Mouse (Mus musculus): ENCODE measurements around the gene Garnl3. TPM values are rescaled to one million over a fixed set of nuclear protein-coding genes. Genes with fewer than 3 reads are reported as not detected.

The Garnl3 gene
- total and polyA plus RNA-seq, 2 experiments from 2014 or later: 56.1 to 96.9 TPM

DNA sequence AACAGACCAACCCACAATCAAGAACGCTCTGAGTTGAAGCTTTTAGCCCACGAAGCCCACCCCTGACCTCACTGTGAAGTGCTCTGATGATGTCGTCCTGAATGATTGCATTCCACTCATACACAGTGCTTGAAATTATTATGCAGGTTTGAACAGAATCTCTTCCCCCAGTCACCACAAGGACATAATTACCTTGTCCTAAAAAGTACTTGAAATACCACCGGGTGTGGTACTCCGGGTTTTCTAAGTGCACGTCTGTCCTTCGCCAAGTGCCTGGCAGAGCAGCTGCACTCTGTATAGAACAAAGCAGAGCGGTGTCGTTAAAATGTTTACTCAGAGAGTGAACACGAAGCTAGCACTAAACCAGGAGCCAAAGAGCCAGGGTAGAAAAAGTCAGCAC, 77.5 kb downstream of the Garnl3 start:
- no peak overlapping the region for H3K27ac ChIP-seq
- H3K4me1 ChIP-seq (ENCODE audit: insufficient read depth, low read length): no peaks in the 10 kb centered on the region
- WGBS: 69% methylated on average over 10 of the region's 10 CpGs
- no peak for TF ChIP-seq CTCF (IDR thresholded peaks at IDR 0.05; ENCODE audit: low read depth)
- no peak overlapping the region for H3K4me3 ChIP-seq (ENCODE audit: low read length)
- no peaks in the 10 kb centered on the region for H3K9me3 ChIP-seq (ENCODE audit: low read length)
- peaks cover 12% of the 10 kb centered on the region; the same call in 1 of the 2 replicates for H3K36me3 ChIP-seq (ENCODE audit: insufficient read depth, low read length)
- ATAC-seq (no peak), DNase-seq (ENCODE audit: low spot score) (no peak)
- no peak overlapping the region for H3K9ac ChIP-seq (replicated peaks; ENCODE audit: low read length)
- H3K4me2 ChIP-seq (ENCODE audit: low read depth, low read length): no peak overlapping the region
- H3K27me3 ChIP-seq (ENCODE audit: insufficient read depth, low read length): no peaks in the 10 kb centered on the region

- Histone ChIP-seq H3K4me2 (ENCODE audit: low read depth, low read length) (no peak overlapping the region), H3K27ac (no peak overlapping the region), H3K4me1 (ENCODE audit: insufficient read depth, low read length) (no peaks in the 10 kb centered on the region), H3K4me3 (ENCODE audit: low read length) (no peak overlapping the region), H3K9me3 (ENCODE audit: low read length) (no peaks in the 10 kb centered on the region), H3K36me3 (ENCODE audit: insufficient read depth, low read length) (peaks cover 5% of the 10 kb centered on the region; the same call in 1 of the 2 replicates), H3K27me3 (ENCODE audit: insufficient read depth, low read length) (no peaks in the 10 kb centered on the region), H3K9ac (replicated peaks; ENCODE audit: low read length) (no peak overlapping the region)
- ATAC-seq: no peak
- no peak for DNase-seq (ENCODE audit: low spot score)
- WGBS: 67% methylated on average over 3 of the region's 3 CpGs
- no peak for TF ChIP-seq CTCF (IDR thresholded peaks at IDR 0.05; ENCODE audit: low read depth)
These were observed 84.1 kb downstream of the Garnl3 start for GRCm38 (mm10) chr2:33047360-33047759.

- no peak for ATAC-seq
- DNase-seq (ENCODE audit: low spot score): no peak
- no peaks in the 10 kb centered on the region for H3K4me1 ChIP-seq (ENCODE audit: insufficient read depth, low read length)
- H3K27ac ChIP-seq: no peak overlapping the region
- WGBS: 55% methylated on average over 5 of the region's 5 CpGs
- peaks cover 5% of the 10 kb centered on the region; the same call in 1 of the 2 replicates for H3K36me3 ChIP-seq (ENCODE audit: insufficient read depth, low read length)
- H3K9me3 ChIP-seq (ENCODE audit: low read length): no peaks in the 10 kb centered on the region
- TF ChIP-seq CTCF (IDR thresholded peaks at IDR 0.05; ENCODE audit: low read depth): no peak
- H3K9ac ChIP-seq (replicated peaks; ENCODE audit: low read length): no peak overlapping the region
- H3K4me3 ChIP-seq (ENCODE audit: low read length): no peak overlapping the region
- H3K4me2 ChIP-seq (ENCODE audit: low read depth, low read length): no peak overlapping the region
- H3K27me3 ChIP-seq (ENCODE audit: insufficient read depth, low read length): no peaks in the 10 kb centered on the region
These were observed 84.5 kb downstream of the Garnl3 start for GRCm38 (mm10) chr2:33046919-33047318.

GRCm38 (mm10) chr2:33045899-33046298, 85.6 kb downstream of the Garnl3 start:
- H3K4me2 ChIP-seq (ENCODE audit: low read depth, low read length): no peak overlapping the region
- H3K4me1 ChIP-seq (ENCODE audit: insufficient read depth, low read length): no peaks in the 10 kb centered on the region
- H3K27me3 ChIP-seq (ENCODE audit: insufficient read depth, low read length): no peaks in the 10 kb centered on the region
- ATAC-seq: no peak
- H3K27ac ChIP-seq: no peak overlapping the region
- H3K4me3 ChIP-seq (ENCODE audit: low read length): no peak overlapping the region
- DNase-seq (ENCODE audit: low spot score): no peak
- 71% methylated on average over 3 of the region's 3 CpGs for WGBS
- peaks cover 5% of the 10 kb centered on the region; the same call in 1 of the 2 replicates for H3K36me3 ChIP-seq (ENCODE audit: insufficient read depth, low read length)
- no peak overlapping the region for H3K9ac ChIP-seq (replicated peaks; ENCODE audit: low read length)
- no peak for TF ChIP-seq CTCF (IDR thresholded peaks at IDR 0.05; ENCODE audit: low read depth)
- H3K9me3 ChIP-seq (ENCODE audit: low read length): no peaks in the 10 kb centered on the region

GRCm38 (mm10) chr2:33042781-33043180, 88.7 kb downstream of the Garnl3 start:
- DNase-seq (ENCODE audit: low spot score) (no peak), ATAC-seq (no peak)
- no peaks in the 10 kb centered on the region for H3K36me3 ChIP-seq (ENCODE audit: insufficient read depth, low read length)
- no peak overlapping the region for H3K4me2 ChIP-seq (ENCODE audit: low read depth, low read length)
- no peak overlapping the region for H3K9ac ChIP-seq (replicated peaks; ENCODE audit: low read length)
- 57% methylated on average over 6 of the region's 6 CpGs for WGBS
- no peak overlapping the region for H3K27ac ChIP-seq
- H3K27me3 ChIP-seq (ENCODE audit: insufficient read depth, low read length): no peaks in the 10 kb centered on the region
- no peak overlapping the region for H3K4me3 ChIP-seq (ENCODE audit: low read length)
- no peaks in the 10 kb centered on the region for H3K9me3 ChIP-seq (ENCODE audit: low read length)
- no peak for TF ChIP-seq CTCF (IDR thresholded peaks at IDR 0.05; ENCODE audit: low read depth)
- H3K4me1 ChIP-seq (ENCODE audit: insufficient read depth, low read length): 0 out of 2 replicates have a peak, but pooled peaks cover 2% of the 10 kb centered on the region

GRCm38 (mm10) chr2:33041571-33041970, 89.9 kb downstream of the Garnl3 start:
- no peaks in the 10 kb centered on the region for H3K36me3 ChIP-seq (ENCODE audit: insufficient read depth, low read length)
- no peaks in the 10 kb centered on the region for H3K9me3 ChIP-seq (ENCODE audit: low read length)
- TF ChIP-seq CTCF (IDR thresholded peaks at IDR 0.05; ENCODE audit: low read depth): no peak
- H3K4me1 ChIP-seq (ENCODE audit: insufficient read depth, low read length): 0 out of 2 replicates have a peak, but pooled peaks cover 3% of the 10 kb centered on the region
- H3K27me3 ChIP-seq (ENCODE audit: insufficient read depth, low read length): no peaks in the 10 kb centered on the region
- H3K27ac ChIP-seq: no peak overlapping the region
- H3K4me3 ChIP-seq (ENCODE audit: low read length): no peak overlapping the region
- DNase-seq (ENCODE audit: low spot score): no peak
- no peak for ATAC-seq
- 70% methylated on average over 3 of the region's 3 CpGs for WGBS
- H3K9ac ChIP-seq (replicated peaks; ENCODE audit: low read length): no peak overlapping the region
- H3K4me2 ChIP-seq (ENCODE audit: low read depth, low read length): no peak overlapping the region

DNA sequence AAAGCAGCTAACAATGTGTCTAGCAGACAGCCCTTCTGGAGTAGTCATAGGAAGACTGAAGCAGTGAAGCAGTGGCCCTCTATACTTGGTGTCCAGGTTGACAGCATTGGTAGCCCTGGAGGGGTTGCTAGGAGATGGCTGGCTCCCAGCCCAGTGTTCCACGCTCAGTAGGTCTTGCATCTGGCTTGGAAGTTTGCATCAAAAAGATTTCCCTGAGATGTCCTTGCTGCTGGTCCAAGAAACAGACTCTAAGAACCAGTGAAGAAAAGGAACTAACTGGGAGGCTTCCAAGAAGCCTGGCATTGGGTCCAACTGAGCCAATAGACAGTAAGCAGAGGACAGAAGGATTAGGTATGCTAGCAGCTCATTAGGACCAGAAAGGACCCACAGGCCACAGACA, 94.0 kb downstream of the Garnl3 start:
- H3K4me2 ChIP-seq (ENCODE audit: low read depth, low read length): no peak overlapping the region
- 0 out of 2 replicates have a peak, but pooled peaks cover 3% of the 10 kb centered on the region for H3K4me1 ChIP-seq (ENCODE audit: insufficient read depth, low read length)
- no peaks in the 10 kb centered on the region for H3K36me3 ChIP-seq (ENCODE audit: insufficient read depth, low read length)
- ATAC-seq (peak; percentile 76), DNase-seq (ENCODE audit: low spot score) (peak; percentile 80)
- H3K27me3 ChIP-seq (ENCODE audit: insufficient read depth, low read length): no peaks in the 10 kb centered on the region
- no peak overlapping the region for H3K27ac ChIP-seq
- WGBS: 27% methylated on average over 1 of the region's 1 CpGs
- no peaks in the 10 kb centered on the region for H3K9me3 ChIP-seq (ENCODE audit: low read length)
- no peak for TF ChIP-seq CTCF (IDR thresholded peaks at IDR 0.05; ENCODE audit: low read depth)
- no peak overlapping the region for H3K4me3 ChIP-seq (ENCODE audit: low read length)
- no peak overlapping the region for H3K9ac ChIP-seq (replicated peaks; ENCODE audit: low read length)
